Comparison of ENCODE assay signal across 9 mouse cellular contexts in the genomic region with DNA sequence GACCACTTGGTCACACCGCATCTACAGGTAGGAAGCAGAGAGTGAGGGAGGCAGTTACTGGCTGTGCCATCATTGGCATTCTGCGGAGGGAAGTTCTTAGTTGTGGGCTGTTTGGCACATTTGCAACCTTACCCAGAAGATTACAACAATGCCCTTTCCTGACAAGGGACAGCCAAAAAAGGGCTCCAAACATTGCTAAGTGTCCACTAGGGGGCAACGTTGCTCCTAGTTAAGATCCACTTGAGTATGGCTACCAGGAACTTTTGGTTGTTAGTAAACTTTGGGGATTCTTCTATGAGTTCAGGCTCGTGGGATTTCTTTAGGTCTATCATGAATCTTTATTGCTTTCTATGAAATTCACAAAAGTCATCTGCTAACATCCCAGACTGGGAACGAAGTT.
DNase-seq lines count a peak whose midpoint lies in the region; ATAC-seq and TF ChIP-seq lines count a peak whose summit lies in the region.
"Had no signal": no experiment of that assay in that cellular context is flagged by ENCODE, and none has a peak within 500 bp of the region (broad histone marks: within the 10 kb centered on the region; RNA-seq: fewer than 3 reads in every experiment).

No protein-coding gene starts in this region.

- no peaks in the 10 kb centered on the region for H3K27me3 ChIP-seq in embryonic facial prominence, embryonic 11.5 days (ENCODE audit: control insufficient read depth, insufficient read depth, low read length)
- no peaks in the 10 kb centered on the region for H3K27me3 ChIP-seq in testis, adult 2 months (ENCODE audit: control insufficient read depth, insufficient read depth, low read length)
- H3K27me3 ChIP-seq: heart, embryonic 13.5 days had no signal

- peak; percentile 57; the same call in 1 of the 2 replicates for ATAC-seq in frontal cortex, adult (ENCODE audit: low TSS enrichment)
- ATAC-seq in embryonic facial prominence, embryonic 11.5 days (replicated peaks; ENCODE audit: insufficient number of reproducible peaks, low FRiP score, low TSS enrichment, low read depth), result no peak
- ATAC-seq in megakaryocyte, adult 5-6 weeks (ENCODE audit: poor library complexity, severe bottlenecking), result peak; percentile 54

- H3K4me2 ChIP-seq in embryonic facial prominence, embryonic 11.5 days (ENCODE audit: low read depth, low read length), result no peak overlapping the region
- H3K4me2 ChIP-seq: heart, embryonic 13.5 days had no signal

- no peak for DNase-seq in frontal cortex, postnatal 14 days (ENCODE audit: low spot score in 2 of 2)
- DNase-seq in urinary bladder, postnatal 25 days (ENCODE audit: low spot score), result peak; percentile 43
- no peak for DNase-seq in urinary bladder, adult 2 months (ENCODE audit: low spot score)
- peak; percentile 87 for DNase-seq in embryonic facial prominence, embryonic 11.5 days (ENCODE audit: low spot score)
- DNase-seq in kidney, postnatal 10 days, result peak; percentile 70

- no peak overlapping the region for H3K27ac ChIP-seq in embryonic facial prominence, embryonic 11.5 days (replicated peaks; ENCODE audit: low read depth, low read length)
- no peak overlapping the region for H3K27ac ChIP-seq in testis, adult 2 months (ENCODE audit: control insufficient read depth, insufficient read depth, low read depth, low read length)
- H3K27ac ChIP-seq: heart, embryonic 13.5 days had no signal

- 38% methylated on average over 5 of the region's 5 CpGs for WGBS in embryonic facial prominence, embryonic 11.5 days

- no peak overlapping the region for H3K4me3 ChIP-seq in embryonic facial prominence, embryonic 11.5 days (ENCODE audit: low read depth, low read length)
- H3K4me3 ChIP-seq in testis, adult 2 months (ENCODE audit: control insufficient read depth, low read depth, low read length), result no peak overlapping the region
- H3K4me3 ChIP-seq: heart, embryonic 13.5 days had no signal

- no peaks in the 10 kb centered on the region for H3K36me3 ChIP-seq in embryonic facial prominence, embryonic 11.5 days (replicated peaks; ENCODE audit: control insufficient read depth, insufficient read depth, low read depth, low read length)
- no peaks in the 10 kb centered on the region for H3K36me3 ChIP-seq in testis, adult 2 months (ENCODE audit: control insufficient read depth, insufficient read depth, low read length)
- H3K36me3 ChIP-seq: heart, embryonic 13.5 days had no signal

- peak; percentile 27; the same call in 1 of the 2 replicates for TF ChIP-seq CTCF in testis, adult 2 months (IDR thresholded peaks at IDR 0.05; ENCODE audit: control insufficient read depth, insufficient read depth, insufficient replicate concordance, low read depth, low read length)

- no peaks in the 10 kb centered on the region for H3K9me3 ChIP-seq in embryonic facial prominence, embryonic 11.5 days (replicated peaks; ENCODE audit: control insufficient read depth, low read length)

- no peaks in the 10 kb centered on the region for H3K4me1 ChIP-seq in embryonic facial prominence, embryonic 11.5 days (ENCODE audit: control insufficient read depth, insufficient read depth, low read length)
- no peaks in the 10 kb centered on the region for H3K4me1 ChIP-seq in testis, adult 2 months (ENCODE audit: control insufficient read depth, insufficient read depth, low read length)
- H3K4me1 ChIP-seq: heart, embryonic 13.5 days had no signal

- no peak overlapping the region for H3K9ac ChIP-seq in embryonic facial prominence, embryonic 11.5 days (replicated peaks; ENCODE audit: low read length)
- H3K9ac ChIP-seq: heart, embryonic 13.5 days had no signal

- TF ChIP-seq POLR2A in testis, adult 2 months (IDR thresholded peaks at IDR 0.05; ENCODE audit: control insufficient read depth, low read depth, low read length), result no peak

Comparison
In these comparisons a context has a peak if more than half of its experiments do, and no peak if none do; other contexts are left out.
1. DNase-seq: peak in urinary bladder, postnatal 25 days (single experiment), embryonic facial prominence, embryonic 11.5 days (single experiment) and kidney, postnatal 10 days (single experiment); none in frontal cortex, postnatal 14 days (0 of 2) and urinary bladder, adult 2 months (single experiment).